Mouse (Mus musculus): Measurements from ENCODE around the gene Gm17482.

- TF ChIP-seq CTCF (IDR thresholded peaks at IDR 0.05; ENCODE audit: control insufficient read depth, insufficient read depth, low read length) = no peak
- TF ChIP-seq POLR2A (IDR thresholded peaks at IDR 0.05; ENCODE audit: borderline replicate concordance, control insufficient read depth, low read depth, low read length) = no peak
These were observed 18.4 kb downstream of the Gm17482 start for GRCm38 (mm10) chr6:115245500-115246058.

All from bone marrow, adult 2 months (tissue).